Mouse (Mus musculus) cerebellum, adult 11 months (tissue): ENCODE results near the gene Hoxa7.

Source experiments
- DNase-seq: peaks from one replicate; pipeline ENCODE4 v3.0.0; 2022

Gene Hoxa7

GRCm38 (mm10) chr6:52224895-52225611 is 3.4 kb upstream of the Hoxa7 start:
- DNase-seq, result no peak

- no peak for DNase-seq
These were observed 2.5 kb upstream of the Hoxa7 start for GRCm38 (mm10) chr6:52223939-52224760.

- no peak for DNase-seq
These were observed 1.1 kb upstream of the Hoxa7 start for GRCm38 (mm10) chr6:52222729-52223128.

GRCm38 (mm10) chr6:52221993-52222685 is 485 bp upstream of the Hoxa7 start:
- no peak for DNase-seq

- no peak for DNase-seq
These were observed 766 bp downstream of the Hoxa7 start for GRCm38 (mm10) chr6:52220865-52221310.

- DNase-seq, result no peak
These were observed 1.4 kb downstream of the Hoxa7 start for GRCm38 (mm10) chr6:52220003-52220864.

- no peak for DNase-seq
These were observed 2.3 kb downstream of the Hoxa7 start for GRCm38 (mm10) chr6:52219234-52219942.

- no peak for DNase-seq
These were observed 2.9 kb downstream of the Hoxa7 start for GRCm38 (mm10) chr6:52218643-52219215.

GRCm38 (mm10) chr6:52217895-52218642 is 3.6 kb downstream of the Hoxa7 start:
- no peak for DNase-seq

GRCm38 (mm10) chr6:52217459-52217768 is 4.2 kb downstream of the Hoxa7 start:
- DNase-seq, result no peak

GRCm38 (mm10) chr6:52216691-52217458 is 4.8 kb downstream of the Hoxa7 start:
- DNase-seq, result no peak

GRCm38 (mm10) chr6:52215771-52216535 is 5.7 kb downstream of the Hoxa7 start:
- DNase-seq, result no peak

GRCm38 (mm10) chr6:52215070-52215469 is 6.6 kb downstream of the Hoxa7 start:
- DNase-seq, result no peak

- no peak for DNase-seq
These were observed 7.4 kb downstream of the Hoxa7 start for GRCm38 (mm10) chr6:52214271-52214670.

GRCm38 (mm10) chr6:52213119-52213986 is 8.3 kb downstream of the Hoxa7 start, which contains the start of the genes Hoxa3 and Gm28308:
Gene Hoxa3, minus strand, starts transcription at chr6:52213336.
Gene Gm28308, minus strand, starts transcription at chr6:52213339.
- no peak for DNase-seq

- DNase-seq, result no peak
These were observed 9.0 kb downstream of the Hoxa7 start for GRCm38 (mm10) chr6:52212556-52213118.

GRCm38 (mm10) chr6:52211961-52212360 is 9.7 kb downstream of the Hoxa7 start:
- DNase-seq, result no peak
